Mouse (Mus musculus) right cerebral cortex, adult 2 months (tissue): ENCODE measurements around the gene Cd37.

ENCODE experiments used
- DNase-seq, 2 experiments: peaks; one replicate each; pipeline ENCODE4 v3.0.0; 2021 to 2022; ENCODE audit warnings: low spot score in 2 of 2

Cd37 gene

GRCm38 (mm10) chr7:45204380-45205143 lies 34.4 kb downstream of the Cd37 start, which contains the start of gene Ccdc155:
Gene Ccdc155, minus strand, starts transcription at chr7:45204892.
- DNase-seq: peak; percentile 91 to 93

- no peak for DNase-seq
Measured at GRCm38 (mm10) chr7:45202654-45203053, 36.3 kb downstream of the Cd37 start.

DNA sequence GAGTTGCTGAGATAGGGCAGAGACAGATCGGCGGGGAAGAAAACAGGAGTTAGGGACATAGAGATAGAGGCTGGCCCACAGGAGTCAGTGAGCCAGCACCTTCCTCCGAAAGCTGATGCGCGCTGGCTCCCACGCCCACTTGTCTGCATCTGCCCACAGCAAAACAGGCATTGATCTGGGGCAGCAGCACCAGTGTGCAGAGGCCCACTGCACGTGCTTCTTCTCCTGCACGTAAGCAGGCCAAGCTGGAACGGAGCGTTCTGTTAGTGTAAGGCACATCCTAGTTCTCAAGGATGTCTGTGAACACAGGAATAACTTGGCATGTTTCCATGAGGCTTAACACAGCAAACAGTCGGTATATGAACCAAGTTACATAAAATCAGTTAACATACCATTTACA lies 40.0 kb downstream of the Cd37 start:
- DNase-seq: peak; percentile 46 to 67

GRCm38 (mm10) chr7:45198435-45198834 lies 40.5 kb downstream of the Cd37 start:
- DNase-seq: peak; percentile 75 to 83

DNA sequence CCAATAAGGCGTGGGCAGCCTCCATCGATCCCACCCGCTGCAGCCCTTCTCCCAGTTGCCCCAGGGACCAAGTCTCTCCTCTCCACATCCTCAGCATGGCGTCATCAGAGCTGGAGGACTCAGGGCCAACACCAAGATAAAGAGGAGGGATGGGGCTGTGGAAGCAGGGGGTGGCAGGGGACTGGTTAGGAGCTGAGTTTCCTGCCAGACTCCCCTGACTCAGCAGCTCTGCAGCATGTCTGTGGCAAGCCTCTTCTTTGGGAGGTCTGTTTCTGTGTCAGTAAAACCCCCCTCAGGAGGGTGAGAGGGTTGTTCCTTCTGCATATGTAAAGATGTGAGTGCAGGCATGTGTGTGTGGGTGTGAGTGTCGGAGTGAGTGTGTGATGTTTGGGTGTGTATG lies 41.9 kb downstream of the Cd37 start:
- no peak for DNase-seq

GRCm38 (mm10) chr7:45196176-45196535 lies 42.8 kb downstream of the Cd37 start:
- no peak for DNase-seq

GRCm38 (mm10) chr7:45195341-45196175 lies 43.4 kb downstream of the Cd37 start:
- DNase-seq: no peak

- no peak for DNase-seq
Measured at GRCm38 (mm10) chr7:45193871-45194785, 44.8 kb downstream of the Cd37 start.

- DNase-seq: no peak
Measured at GRCm38 (mm10) chr7:45193406-45193805, 45.5 kb downstream of the Cd37 start.

- no peak for DNase-seq
Measured at GRCm38 (mm10) chr7:45192585-45193310, 46.2 kb downstream of the Cd37 start.

DNA sequence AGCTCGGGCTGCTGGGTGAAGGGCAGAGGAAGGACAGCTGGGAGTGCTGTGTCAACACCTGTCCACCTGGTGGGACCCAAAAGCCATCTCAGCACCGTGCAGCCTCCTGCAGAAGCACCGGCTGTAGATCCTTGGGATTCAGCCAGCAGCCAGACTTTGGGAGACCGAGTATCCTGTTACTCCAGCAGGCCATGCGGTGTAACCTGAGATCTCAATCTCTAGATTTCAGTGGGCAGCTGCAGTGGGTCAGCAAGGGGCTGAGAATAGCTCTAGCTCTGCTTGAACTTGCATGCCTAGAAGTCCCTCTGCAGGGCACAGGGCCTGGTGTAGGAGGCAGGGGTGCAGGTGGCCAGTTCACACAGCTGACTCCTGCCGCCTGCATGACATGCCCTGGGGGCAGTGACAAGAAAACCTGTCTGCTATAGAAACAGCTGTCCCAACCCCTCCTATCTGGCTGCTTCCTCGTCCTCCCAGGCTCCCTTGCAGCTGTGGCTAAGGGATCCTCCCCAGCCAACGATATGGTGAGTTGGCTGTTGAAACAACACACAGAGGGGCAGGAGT lies 47.0 kb downstream of the Cd37 start:
- DNase-seq: no peak

GRCm38 (mm10) chr7:45191161-45191560 lies 47.8 kb downstream of the Cd37 start:
- DNase-seq: no peak

GRCm38 (mm10) chr7:45190186-45190585 lies 48.7 kb downstream of the Cd37 start:
- no peak for DNase-seq

- DNase-seq: peak in 1 of 2 experiments; percentile 57
Measured at GRCm38 (mm10) chr7:45189600-45189999, 49.3 kb downstream of the Cd37 start.

- no peak for DNase-seq
Measured at GRCm38 (mm10) chr7:45185921-45186320, 53.0 kb downstream of the Cd37 start.

GRCm38 (mm10) chr7:45183672-45184071 lies 55.2 kb downstream of the Cd37 start:
- DNase-seq: no peak
